Mouse (Mus musculus) urinary bladder, postnatal 25 days (tissue): Measurements from ENCODE around the gene Zbtb20.
A peak's percentile ranks its signal among the peaks of the same experiment; 100 is the strongest.

Experiments used
- DNase-seq: peaks from one replicate; pipeline ENCODE4 v3.0.0; 2022; ENCODE audit warnings: low spot score

Gene Zbtb20

GRCm38 (mm10) chr16:43571376-43572081 lies 695.8 kb downstream of the Zbtb20 start:
- DNase-seq = no peak

GRCm38 (mm10) chr16:43572171-43572570 lies 696.5 kb downstream of the Zbtb20 start:
- no peak for DNase-seq

GRCm38 (mm10) chr16:43572766-43573165 lies 697.1 kb downstream of the Zbtb20 start:
- DNase-seq = no peak

GRCm38 (mm10) chr16:43573181-43573833 lies 697.6 kb downstream of the Zbtb20 start:
- no peak for DNase-seq

GRCm38 (mm10) chr16:43574006-43574764 lies 698.5 kb downstream of the Zbtb20 start:
- peak; percentile 86 for DNase-seq

- DNase-seq = no peak
Measured at GRCm38 (mm10) chr16:43575066-43575465, 699.4 kb downstream of the Zbtb20 start.

- no peak for DNase-seq
Measured at GRCm38 (mm10) chr16:43575507-43575906, 699.8 kb downstream of the Zbtb20 start.

GRCm38 (mm10) chr16:43577399-43577798 lies 701.7 kb downstream of the Zbtb20 start:
- peak; percentile 56 for DNase-seq

- no peak for DNase-seq
Measured at GRCm38 (mm10) chr16:43578351-43578750, 702.7 kb downstream of the Zbtb20 start.

GRCm38 (mm10) chr16:43579111-43579510 lies 703.4 kb downstream of the Zbtb20 start:
- DNase-seq = no peak

- no peak for DNase-seq
Measured at GRCm38 (mm10) chr16:43580321-43580822, 704.7 kb downstream of the Zbtb20 start.

- DNase-seq = no peak
Measured at GRCm38 (mm10) chr16:43581551-43581950, 705.9 kb downstream of the Zbtb20 start.

- DNase-seq = no peak
Measured at GRCm38 (mm10) chr16:43586859-43587429, 711.3 kb downstream of the Zbtb20 start.

- DNase-seq = no peak
Measured at GRCm38 (mm10) chr16:43590704-43591493, 715.2 kb downstream of the Zbtb20 start.

- no peak for DNase-seq
Measured at GRCm38 (mm10) chr16:43592062-43592461, 716.4 kb downstream of the Zbtb20 start.

- DNase-seq = no peak
Measured at GRCm38 (mm10) chr16:43592801-43593200, 717.1 kb downstream of the Zbtb20 start.

- DNase-seq = no peak
Measured at GRCm38 (mm10) chr16:43597375-43598060, 721.8 kb downstream of the Zbtb20 start.

GRCm38 (mm10) chr16:43599707-43600106 lies 724.0 kb downstream of the Zbtb20 start:
- DNase-seq = no peak

- no peak for DNase-seq
Measured at GRCm38 (mm10) chr16:43602573-43602972, 726.9 kb downstream of the Zbtb20 start.

GRCm38 (mm10) chr16:43603591-43604141 lies 728.0 kb downstream of the Zbtb20 start:
- no peak for DNase-seq
